Mouse (Mus musculus) T-helper 1 cell (primary cell): Measurements from ENCODE around the gene Espl1.

Experiments used
- in situ Hi-C: fragments of 300-600 bp; cut with MboI, MseI; formaldehyde crosslinking; loops from one replicate; pipeline ENCODE4 v1.15.1; 2025; ENCODE audit warnings: high pct_unique_total_duplicates

Espl1 gene

DNA sequence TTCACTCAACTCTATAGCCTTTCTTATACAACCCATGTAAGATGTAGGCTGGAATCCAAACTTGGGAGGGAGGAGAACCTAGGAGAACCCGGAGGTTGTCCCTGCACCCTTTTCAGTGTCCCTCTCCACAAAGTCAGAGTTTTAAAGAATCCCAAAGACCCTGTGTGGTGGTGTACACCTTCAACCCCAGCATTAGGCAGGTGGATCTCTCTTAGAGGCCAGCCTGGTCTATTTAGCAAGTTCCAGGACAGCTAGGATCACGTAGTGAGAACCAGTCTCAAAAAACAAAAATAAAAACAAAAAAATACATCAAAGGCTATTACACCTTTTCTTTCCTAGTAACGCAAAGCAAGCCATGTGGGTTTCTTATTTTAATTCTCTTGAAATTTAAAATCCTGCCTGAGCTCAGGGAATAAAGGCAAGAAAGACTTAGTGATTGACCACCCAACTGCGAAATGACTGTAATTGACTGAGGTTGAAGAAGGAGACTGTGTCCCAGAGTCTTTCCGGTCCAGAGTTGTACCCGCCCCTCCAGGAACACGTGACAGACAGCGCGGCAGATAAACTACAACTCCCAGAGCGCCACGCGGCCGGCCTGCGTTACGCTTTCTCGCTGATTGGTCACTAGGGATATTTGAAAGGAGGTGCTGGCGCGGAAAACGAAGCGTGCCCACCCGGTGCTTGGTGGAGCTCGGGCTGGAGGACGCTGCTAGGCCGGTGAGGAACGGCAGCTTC lies at the start of gene Espl1:
Espl1 (plus strand) TSS at position 634 of the 735 bp plus-strand sequence.
- in situ Hi-C loops, result no loop called here

DNA sequence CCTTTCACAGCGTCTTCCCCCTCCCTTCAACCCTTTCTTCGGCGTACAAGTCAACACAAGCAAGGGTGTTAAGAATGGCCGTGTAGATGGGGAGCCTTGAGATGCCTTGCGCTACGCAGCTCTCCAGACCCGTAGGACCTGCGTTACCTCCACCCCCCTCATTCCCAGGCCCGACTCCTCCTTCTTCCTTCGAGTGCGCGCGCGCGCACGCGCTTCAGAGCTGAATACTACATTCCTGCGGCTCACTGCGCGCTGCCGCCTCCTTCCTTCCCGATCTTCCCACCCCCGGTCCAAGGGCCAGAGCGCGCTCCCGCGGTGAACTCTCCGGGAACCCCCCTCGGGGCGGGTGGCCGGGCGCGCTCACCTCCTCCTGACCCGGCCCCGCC lies 49.2 kb upstream of the Espl1 start:
- in situ Hi-C loops, result loop anchor here (25.0 kb wide), 1 partner anchor 985 kb away; the partner anchor contains the start of gene Nr4a1

DNA sequence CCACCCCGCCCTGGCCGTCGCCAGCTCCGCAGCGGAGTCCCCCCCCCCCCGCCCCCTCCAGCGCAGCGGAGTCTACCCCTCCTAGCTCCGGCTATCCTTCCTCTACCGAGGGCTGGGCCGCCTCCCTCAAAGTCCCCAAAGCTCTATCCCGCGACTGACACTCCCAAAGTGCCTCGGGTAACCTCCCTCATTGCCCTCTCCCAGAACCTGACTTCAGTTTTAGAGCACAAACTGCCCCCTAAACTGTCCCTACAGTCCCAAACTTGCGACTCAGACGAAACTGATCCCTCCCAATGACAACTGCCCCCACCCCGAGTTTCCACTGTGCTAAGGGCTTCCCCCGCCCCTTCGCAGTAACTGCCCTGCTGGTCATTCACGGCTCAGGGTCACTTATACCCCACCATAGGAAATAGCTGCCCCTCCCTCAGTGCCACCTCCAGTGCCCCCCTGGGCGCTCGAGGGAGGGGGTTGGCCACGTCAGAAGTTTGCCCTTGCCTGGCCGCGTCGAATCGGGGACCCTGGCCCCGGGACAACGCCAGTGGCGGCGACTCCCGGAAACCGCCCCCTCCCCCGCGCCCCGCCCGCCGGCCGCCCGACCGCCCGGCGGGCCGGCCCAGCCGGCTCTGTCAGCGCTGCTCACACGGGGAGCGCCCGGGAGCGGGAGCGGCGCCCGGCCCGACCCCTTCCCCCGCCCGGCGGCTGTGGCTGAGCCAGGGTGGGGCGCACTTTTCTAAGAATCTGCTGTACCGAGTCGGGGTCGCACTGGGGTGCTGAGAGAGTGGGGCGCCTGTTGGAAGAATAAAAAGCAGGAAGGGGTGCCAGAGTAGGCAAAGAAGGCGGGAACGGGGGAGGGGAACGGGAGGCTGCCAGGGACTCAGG lies 48.6 kb upstream of the Espl1 start:
- in situ Hi-C loops, result loop anchor here (25.0 kb wide), 1 partner anchor 985 kb away; the partner anchor contains the start of gene Nr4a1

DNA sequence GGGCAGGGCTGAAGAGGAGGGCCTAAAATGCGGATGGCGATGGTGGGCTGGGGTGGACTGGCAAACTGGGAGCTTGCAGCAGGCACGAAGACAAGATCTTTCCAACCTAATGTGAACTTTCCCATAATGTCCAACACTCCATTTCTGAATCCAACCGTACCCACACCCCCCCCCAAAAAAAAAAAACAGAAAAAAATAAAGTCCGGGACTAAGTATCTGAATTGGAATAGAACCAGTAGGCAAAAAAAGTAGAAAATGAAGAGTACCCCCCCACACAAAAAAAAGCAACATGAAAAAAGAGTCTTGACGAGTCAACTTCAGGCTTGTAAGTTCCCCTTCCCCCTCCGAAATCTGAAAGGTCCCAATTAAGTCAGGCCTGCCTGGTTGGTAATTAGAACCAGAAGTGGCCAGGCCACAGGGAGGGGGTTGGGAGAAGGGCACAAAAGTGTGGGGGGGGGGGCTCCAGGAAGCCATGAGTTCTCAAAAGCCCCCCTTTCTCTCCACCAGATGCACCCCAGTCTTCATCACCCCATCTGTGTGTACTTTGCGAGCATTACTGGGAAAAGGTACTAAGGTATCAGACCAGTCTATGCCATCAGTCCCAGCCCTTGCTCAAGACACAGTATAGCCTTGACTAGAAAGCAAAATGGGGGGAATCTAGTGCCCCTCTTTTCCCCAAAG lies 47.8 kb upstream of the Espl1 start:
- in situ Hi-C loops, result loop anchor here (25.0 kb wide), 1 partner anchor 986 kb away; the partner anchor contains the start of gene Nr4a1

DNA sequence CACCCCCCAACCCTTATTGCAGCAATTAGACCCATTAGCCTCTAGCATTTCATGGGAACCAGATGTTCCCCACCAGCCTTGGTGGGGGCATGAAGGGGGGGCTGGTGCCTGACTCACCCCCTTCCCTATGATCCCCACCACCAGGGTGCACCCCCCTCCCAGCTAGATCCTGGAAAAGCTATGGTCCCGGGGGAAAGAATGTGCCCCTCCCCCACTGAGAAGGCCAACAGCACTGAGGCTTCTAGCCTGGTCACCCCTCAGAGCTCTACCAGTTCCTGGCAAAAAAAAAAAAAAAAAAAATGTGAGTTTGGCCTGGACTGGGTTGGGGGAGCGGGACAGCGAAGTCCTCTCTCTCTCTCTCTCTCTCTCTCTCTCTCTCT lies 47.3 kb upstream of the Espl1 start:
- in situ Hi-C loops, result loop anchor here (25.0 kb wide), 1 partner anchor 987 kb away; the partner anchor contains the start of gene Nr4a1

DNA sequence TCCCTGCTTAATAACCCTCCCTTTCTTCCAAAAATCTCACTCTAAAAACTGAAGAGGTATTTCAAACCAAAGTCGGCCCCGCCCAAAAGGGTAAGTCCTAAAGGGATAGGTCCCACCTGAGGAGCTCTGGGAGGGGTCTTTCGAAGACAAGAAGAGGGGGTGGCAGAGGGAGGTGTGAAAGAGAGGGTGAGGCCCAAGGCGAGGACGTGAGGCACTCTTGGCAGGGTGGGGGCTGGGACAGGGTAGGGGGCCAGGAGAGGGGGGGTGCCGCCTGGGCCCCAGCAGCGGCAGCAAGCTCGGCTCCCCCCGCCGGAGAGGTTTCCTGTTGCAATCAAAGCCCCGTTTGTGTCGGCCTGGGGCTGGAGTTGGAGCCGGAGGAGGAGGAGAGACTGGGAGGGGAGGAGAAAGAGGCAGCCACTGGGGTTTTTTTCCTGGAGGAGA lies 46.8 kb upstream of the Espl1 start:
- in situ Hi-C loops, result loop anchor here (25.0 kb wide), 1 partner anchor 987 kb away; the partner anchor contains the start of gene Nr4a1

DNA sequence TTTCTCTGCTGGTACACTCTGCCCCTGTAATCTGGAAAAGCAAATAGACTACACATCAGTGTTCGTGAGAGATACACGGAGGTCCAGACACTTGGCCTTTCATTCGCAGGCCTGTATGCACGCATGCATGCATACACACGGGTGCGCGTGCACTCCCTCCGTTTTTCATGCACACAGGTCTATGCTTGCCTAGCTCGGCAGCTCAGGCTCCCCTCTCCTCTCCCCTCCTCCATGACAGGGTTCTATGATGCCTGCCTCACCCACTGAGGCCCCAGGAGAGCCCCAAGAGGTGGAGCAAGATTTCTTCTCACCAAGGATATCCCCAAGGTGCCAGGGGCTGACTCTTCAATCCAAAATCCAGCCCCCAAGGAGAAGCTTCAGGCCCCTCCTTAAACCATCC lies 46.1 kb upstream of the Espl1 start:
- in situ Hi-C loops, result loop anchor here (25.0 kb wide), 1 partner anchor 988 kb away; the partner anchor contains the start of gene Nr4a1

DNA sequence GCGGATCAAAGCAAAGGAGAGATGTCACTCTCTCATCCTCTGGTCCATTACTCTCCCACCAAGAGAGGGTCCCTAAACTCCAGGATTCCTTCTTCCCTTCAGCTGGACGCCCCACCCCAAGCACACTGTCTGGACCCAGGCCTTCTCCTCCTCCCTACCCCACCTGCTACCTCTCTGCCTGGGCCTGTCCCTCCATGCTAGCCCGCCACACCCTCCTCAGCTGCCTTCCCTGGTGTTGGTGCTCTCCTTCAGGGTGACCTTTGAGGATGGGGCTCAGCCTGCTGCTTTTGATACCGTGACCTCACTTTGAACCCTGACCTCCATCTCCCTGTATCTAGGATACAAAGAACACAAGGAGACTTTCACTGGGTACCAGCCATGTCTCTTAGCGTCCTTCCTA lies 45.5 kb upstream of the Espl1 start:
- in situ Hi-C loops, result no loop called here

DNA sequence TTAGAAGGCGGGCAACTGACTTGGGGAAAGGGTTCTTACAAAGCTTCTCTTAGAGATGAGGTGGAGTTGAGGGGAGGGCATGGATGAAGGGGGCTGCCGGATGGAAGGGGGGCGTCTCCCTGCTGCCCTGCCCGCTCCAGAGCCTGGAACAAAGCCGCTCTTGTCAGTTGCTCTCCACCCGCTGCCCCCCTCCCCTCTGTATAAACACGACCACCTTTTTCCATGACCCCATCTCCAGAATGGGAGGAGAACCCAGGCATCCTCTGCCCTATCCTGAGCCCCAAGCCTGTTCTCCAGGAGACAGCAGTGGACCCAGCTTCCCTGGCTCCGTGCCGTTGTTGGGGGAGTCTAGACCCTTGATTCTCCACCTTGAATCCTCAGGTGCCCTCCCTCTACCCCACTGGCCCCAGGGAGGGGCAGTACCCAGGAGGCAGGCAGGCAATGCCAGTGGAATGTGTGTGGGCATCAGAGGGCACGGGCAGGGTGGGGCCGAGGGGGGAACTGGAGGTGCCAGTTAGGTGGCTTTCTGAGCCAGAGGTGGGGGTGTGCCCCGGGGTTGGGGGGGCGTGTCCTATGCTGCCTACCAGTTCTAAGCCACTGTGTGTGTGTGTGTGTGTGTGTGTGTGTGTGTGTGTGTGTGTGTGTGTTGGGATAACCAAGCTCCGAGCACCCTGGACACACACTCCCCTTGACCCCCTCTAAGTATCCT lies 40.4 kb upstream of the Espl1 start:
- in situ Hi-C loops, result no loop called here

DNA sequence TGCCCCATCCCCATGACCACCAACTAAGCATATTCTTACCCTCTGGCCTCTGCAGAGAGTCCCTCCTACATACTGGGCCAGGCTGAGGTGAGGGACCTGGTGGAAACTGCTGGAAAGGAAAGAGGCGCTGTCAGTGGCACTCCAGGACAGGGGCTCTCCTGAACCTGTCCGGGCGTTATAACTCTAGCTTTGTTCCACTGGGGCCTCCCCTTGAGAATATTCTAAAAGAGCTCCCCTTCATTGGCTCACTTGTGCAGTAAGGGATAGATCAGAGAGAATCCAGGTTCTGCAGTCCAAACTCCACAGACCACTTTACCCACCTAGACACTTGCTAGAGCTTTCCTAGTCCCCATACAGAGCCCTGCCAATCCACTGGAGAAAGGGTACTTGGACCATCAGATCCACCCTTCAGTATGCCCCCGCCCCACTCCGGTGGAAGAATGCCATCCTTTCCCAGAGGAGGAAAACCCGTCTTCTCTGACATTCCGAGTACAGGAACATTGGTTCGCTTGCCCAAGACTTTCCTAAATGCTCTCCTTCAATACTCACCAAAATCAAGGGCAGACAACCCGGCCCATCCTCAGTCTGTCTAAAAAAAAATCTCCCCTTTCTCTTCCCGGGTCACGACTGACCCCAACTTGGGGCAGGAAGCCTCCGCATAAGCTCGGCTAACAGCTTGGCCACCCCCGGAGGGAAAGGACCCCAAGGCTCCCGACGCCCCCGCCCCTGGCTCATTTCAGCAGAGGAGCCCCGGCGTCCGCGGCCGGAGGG lies 39.5 kb upstream of the Espl1 start:
- in situ Hi-C loops, result no loop called here

DNA sequence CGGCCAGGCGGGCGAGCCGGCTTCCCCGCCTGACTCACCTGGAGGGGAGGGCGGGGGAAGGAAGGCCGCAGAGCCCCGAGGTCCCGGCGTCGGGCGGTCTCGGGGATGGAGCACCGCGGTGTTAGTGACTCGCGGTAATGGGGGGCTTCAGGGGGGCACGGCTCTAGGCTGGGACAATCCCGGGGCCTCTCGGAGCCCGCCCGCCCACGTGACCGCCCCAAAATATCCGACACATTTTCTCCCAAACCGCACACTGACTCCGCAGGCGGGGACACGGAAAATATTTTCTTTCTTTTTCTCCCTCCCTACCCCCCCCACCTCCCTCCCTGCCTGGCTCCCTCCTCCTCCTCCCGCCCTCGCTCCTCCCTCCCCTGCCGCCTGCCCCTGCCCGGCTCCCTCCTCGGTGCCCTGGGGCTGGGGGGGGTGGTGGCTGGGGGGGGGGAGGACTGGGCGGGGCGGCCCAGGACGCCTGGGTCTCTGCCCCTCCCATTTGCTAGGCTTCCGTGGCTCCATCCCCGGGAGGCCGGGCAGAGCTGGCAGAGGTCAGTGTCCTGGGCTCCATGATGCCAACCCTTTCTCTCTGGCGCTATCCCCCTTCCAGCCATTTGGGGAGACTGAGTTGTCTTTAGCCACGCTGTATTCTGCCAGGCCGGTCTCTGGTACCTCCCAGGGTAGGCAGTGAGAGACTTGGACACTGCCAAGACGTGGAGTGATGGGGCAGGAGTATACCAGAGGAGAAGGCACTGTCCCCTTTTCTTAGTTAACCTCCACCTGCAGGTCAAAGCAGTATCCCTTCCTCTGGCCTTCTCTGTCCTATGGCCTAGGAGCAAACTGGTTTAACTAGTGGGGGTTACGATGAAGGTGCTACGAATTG lies 38.6 kb upstream of the Espl1 start, which contains the start of gene Rarg:
Rarg (minus strand) TSS at position 316 of the 874 bp plus-strand sequence.
- in situ Hi-C loops, result no loop called here

DNA sequence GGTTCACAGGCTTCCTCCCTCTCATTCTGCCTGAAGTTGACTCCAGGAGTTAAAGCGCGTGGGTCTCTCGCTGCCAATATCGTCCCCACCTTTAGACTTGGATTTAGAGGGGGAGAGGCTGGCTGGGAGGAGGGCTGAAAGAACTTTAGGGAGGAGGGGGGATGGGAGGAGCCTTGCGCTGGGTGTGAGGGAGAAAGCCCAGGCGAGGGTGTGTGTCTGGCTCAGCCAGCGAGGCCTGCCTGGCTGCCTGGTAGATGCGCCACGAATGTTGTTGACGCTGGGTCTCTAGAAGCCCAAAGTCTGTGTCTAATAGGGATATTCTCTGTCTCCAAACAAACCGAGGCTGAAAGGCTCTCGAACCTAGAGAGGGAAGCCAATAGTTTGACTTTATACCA lies 38.0 kb upstream of the Espl1 start:
- in situ Hi-C loops, result no loop called here

DNA sequence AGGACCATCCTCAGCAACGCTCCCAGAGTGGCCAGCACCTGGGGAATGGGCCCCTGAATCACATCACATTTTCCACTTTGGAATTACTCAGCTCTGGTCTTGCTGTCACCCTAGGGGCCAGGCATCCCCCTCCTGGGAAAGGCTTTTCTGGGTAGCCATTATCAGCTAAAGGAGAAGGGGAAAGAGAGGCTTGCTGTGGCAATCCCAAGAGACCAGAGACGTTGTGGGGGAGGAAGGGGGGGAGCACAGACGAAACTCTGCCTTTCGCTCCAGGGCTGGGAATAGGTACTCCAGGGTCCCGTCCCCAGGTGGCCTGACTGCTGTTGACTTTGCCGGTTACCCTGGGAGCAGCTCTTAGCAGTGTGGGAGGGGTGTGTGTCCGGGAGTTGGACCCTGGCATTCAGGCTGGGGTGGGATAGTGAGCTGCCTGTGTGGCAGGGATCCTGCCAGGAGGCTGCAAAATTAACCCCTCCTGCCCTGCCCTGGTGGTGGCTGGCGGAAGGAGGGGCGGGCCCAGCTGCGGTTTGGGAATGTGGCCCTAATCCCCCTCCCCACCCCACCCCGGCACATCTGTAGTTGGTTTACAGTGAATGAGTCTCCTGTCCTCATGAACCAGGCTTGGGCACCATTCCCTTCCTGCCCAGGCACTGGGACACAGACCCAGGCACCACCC lies 37.3 kb upstream of the Espl1 start:
- in situ Hi-C loops, result no loop called here

DNA sequence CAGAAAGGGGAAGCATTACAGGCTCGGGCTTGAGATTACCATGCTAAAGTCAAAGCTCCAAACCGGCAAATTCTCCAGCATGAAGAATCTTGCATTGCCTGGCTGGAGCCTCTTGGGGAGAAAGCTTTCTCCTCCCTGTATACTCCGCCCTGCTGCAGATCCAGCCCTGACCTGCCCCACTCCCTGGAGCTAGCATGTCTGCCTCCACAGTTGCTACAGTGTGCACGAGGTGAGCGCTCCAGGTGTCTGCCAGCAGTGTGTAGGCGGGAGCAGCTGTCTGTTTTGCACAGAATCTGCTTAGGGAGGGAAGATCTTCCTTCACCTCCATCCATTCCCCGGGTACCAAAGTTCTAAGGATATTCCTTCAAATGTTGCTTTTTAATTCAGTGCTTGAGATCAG lies 33.5 kb upstream of the Espl1 start:
- in situ Hi-C loops, result no loop called here

DNA sequence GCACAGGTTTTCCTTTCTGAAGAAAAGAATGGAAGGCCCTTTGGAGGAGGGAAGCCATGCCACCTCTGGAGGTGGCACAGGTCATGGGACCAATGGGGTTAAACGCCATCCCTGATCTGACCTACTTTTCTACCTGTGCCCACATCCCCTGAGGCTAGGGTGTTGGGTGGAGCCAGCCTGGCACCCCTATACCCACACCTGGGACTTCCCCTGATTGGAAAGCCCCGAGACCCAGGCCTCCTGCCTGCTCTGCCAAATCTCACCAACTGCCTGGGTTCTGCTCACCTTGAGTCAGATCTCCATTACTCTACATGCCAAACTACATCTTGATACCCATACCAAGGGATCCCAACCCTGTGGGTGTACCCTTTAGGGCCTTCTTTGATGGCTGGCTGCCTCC lies 33.0 kb upstream of the Espl1 start:
- in situ Hi-C loops, result no loop called here

DNA sequence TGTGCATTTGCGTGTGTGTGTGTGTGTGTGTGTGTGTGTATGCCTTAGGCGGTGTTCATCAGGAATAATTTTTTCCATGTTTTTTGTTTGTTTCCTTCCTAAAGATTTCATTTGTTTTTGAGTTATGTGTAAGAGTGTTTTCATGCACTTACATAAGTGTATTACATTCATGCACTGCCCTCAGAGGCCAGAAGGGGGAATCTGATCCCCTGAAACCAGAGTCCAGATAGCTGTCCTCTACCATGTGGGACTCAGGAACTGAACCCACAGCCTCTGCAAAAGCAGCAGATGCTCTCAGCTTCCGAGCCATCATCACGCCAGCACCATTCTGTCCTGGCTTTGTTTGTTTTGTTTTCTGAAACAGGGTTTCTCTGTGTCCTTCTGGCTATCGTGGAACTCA lies 30.5 kb upstream of the Espl1 start:
- in situ Hi-C loops, result no loop called here

DNA sequence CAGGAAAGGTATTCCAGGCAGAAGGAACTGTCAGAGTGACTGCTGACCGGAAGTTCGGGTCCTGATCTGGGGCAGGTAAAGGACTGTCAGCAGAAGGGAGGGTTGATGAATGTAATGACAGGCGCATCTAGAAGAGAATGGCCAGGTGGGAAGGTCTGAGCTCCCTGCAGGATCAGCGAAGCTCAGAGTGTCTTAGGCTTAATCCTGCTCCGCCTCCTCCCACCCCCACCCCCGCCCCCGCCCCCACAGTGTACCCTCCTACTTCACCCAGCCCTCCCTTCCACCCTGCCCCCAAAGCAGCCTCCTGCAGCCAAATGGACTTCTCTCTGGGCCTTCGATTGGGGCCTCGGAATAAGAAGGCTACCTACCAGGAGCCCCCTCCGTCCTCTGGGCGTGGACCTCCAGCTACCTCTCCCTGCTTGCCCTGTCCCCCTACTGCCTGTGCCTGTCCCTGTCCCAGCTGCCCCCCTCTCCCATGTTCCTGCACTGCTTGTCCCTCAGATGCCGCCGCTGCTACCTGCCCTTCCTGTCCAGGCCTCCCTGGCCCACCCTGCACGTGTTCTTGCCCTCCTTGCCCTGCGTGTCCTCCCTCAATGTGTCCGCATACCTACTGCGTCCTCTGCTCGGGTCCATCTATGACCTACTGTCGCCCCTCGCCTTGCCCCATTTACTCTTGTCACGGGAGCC lies 25.6 kb upstream of the Espl1 start, which contains the start of gene Gm9918:
Gm9918 (plus strand) TSS at position 290 of the 687 bp plus-strand sequence.
- in situ Hi-C loops, result no loop called here

DNA sequence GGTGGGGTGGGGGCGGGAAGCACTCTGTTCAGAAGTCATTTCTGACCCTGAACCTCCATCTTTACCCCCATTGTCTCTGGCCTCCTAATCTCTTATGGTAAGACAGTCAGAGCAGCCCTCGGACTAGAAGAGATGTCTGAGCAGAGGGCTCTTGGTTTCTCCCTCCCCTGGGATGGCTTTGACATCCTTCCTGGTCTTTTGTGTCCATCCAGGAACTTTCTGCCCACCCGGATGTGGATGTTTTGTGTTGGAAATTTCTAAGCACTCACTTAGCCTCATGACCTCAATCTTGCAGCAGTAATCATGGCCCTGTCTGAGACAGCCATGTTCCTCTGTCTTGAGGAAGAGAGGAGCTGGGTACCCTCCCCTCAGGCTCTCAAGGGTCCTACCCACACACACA lies 24.6 kb upstream of the Espl1 start:
- in situ Hi-C loops, result no loop called here
